Mouse (Mus musculus) right cerebral cortex, postnatal 10 days (tissue): ENCODE results near the gene Pdzd3.

Experiments
- DNase-seq, 2 experiments: peaks; one replicate each; pipeline ENCODE4 v3.0.0; 2021; ENCODE audit warnings: low spot score in 2 of 2

Pdzd3 gene

DNA sequence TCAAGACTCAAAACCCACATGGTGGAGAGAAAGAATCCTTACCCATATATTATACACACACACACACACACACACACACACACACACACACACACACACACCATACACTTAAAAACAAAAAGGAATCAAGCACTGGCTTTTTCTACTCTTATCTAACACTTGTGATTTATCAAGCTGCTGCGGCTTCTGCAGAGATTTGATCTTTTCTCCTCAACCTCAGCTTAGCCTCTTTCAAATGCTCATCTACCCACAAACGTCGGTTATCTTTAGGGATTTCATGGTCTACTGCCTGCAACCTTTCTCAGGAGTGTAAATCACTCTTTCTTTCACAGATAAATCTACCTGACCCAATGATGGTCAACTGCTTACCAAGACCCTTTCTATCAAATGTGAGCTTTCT is 50.8 kb downstream of the Pdzd3 start:
- DNase-seq: no peak

- DNase-seq: no peak
Observed at GRCm38 (mm10) chr9:44199580-44199979, 51.7 kb downstream of the Pdzd3 start.

DNA sequence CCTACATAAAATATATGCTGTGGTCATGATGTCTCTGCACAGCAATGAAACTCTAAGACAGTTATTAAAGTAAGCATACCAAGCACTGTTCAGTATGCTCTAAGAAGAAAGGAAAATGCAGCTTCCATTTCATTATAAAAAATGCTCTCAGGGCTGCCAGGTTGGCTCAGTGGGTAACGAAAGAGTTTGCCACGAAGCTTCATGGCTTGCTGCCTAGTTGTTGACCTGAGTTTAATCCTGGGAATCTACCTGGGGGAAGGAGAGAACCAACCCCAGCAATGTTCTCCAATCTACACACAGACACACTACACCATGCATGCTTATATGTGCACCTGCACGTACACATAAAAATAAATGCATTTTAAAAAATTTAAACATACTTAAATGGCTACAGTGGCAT is 52.1 kb downstream of the Pdzd3 start:
- DNase-seq: no peak
